Mouse (Mus musculus): Measurements from ENCODE around the gene Mtln. TPM values are rescaled to one million over a fixed set of nuclear protein-coding genes. Genes with fewer than 3 reads are reported as not detected.
A peak's percentile ranks its signal among the peaks of the same experiment; 100 is the strongest.

Mtln gene
- total RNA-seq, 2 experiments from 2014 or later = 43.6 to 50.5 TPM

- no peak for DNase-seq (ENCODE audit: low spot score in 2 of 2)
Observed at GRCm38 (mm10) chr2:127759157-127759880, 33.0 kb downstream of the Mtln start.

DNA sequence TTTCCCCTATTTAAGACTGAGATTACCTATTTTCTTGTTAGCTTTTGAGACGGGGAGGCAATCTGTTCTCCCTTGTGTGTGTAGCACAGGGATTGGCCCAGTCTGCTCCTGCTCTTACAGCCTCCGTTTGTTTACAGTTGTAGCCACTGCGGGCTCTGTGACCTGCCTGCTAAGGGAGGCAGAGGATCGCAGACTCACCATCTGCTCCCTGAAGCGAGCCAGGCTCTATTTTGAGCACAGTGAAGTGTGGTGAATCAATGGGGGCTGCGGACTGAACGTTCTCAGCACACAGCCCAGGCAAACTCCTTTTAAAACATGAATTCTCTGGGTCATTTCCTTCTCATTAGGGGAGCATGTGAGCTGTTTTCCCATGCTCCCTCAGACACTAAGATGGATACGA is 35.1 kb downstream of the Mtln start:
- DNase-seq (ENCODE audit: low spot score in 2 of 2) = peak; percentile 25 to 32
- intact Hi-C loops (cut with DNase I) = no loop called here

More at GRCm38 (mm10) chr2:127759157-127759880, 33.0 kb downstream of the Mtln start:
- intact Hi-C loops (cut with DNase I) = no loop called here

DNA sequence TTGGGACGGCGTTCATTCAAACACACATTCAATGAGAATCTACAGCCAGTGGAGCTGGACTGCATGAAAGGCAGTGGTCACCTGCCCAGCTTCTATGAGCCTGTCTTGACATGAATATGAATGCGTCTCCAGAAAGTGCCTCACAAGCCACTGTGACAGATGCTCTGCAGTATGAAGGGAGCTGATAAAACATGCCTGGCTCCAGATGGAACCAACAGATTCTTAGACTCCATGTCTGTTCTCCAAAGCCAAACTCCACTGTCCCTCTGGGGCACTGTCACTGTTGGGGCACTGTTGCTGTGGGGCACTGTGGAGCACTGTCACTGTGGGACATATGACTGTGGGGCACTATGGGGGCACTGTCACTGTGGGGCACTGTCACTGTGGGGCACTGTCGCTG is 38.2 kb downstream of the Mtln start:
- intact Hi-C loops (cut with DNase I) = no loop called here
- no peak for DNase-seq (ENCODE audit: low spot score in 2 of 2)

DNA sequence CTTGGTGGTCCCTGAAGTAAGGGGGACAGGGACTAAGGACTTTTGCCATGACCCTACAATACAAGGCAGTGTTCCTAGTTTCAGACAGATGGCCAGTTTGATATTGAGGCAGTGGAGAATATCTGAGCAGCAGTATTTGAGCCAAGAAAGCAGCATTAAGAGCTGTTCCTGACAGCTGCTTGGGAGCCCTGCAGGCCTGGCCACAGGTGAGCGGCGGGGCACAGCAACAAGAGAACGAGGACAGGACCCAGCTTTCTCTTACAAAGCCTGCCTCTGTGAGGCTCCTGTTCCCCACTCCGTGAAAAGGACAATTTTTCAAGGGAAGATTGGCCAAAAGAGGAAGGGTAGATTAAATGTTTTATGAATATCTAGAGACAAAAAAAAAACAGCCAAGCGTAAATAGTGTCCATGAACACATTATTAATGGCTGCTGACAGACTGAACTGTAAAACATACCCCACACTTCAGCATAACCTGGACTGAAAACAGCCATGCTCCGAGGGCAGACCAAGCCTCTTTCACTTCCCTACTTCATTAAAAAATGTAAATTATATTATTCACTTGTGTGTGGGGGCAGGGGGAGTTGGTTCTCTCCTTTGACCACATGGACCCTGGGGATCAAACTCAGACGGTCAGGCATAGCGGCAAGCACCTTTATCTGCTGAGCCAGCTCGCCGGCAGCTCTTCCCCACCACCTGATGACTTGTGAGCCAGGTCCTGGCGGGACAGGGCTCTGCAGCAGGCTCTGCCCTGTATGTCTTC is 40.3 kb downstream of the Mtln start:
- no peak for DNase-seq (ENCODE audit: low spot score in 2 of 2)
- intact Hi-C loops (cut with DNase I) = no loop called here

DNA sequence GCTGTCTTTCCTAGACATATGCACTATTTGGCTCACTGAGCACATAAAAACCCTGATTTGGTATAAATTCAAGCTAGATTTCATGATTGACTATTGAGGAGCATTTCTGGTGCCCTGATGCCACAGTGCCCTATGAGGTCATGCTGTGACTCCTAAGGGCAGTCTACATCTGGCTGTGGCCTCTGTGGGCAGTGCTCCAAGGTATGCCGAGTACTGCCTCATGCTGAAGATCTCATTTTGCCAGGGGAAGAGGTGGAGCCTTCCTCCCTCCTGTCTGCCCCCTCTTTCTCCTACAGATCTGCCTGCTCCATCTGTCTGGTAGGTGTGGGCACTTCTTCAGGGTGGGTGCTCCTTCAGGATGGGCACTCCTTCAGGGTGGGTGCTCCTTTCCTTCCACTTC is 42.9 kb downstream of the Mtln start:
- intact Hi-C loops (cut with DNase I) = no loop called here
- DNase-seq (ENCODE audit: low spot score in 2 of 2) = no peak

DNA sequence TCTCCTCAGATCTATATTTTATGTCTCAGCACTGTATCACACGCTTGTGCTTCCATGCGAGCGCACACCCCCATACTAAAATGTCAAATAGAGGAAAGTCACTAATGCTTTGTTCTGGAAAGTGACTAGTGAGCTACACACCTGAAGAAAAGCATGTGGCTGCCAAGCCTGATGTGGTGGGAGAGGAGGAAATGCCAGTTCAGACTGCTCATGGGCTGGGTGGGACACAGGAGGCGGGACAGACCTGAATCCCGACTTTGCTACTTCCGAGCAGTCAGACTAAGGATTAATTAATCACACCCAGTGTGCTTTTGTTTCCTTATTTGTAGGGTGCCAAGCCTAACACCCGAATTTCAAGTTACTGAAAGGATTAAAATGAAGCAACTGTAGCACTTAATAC is 44.0 kb downstream of the Mtln start:
- no peak for DNase-seq (ENCODE audit: low spot score in 2 of 2)
- intact Hi-C loops (cut with DNase I) = no loop called here

DNA sequence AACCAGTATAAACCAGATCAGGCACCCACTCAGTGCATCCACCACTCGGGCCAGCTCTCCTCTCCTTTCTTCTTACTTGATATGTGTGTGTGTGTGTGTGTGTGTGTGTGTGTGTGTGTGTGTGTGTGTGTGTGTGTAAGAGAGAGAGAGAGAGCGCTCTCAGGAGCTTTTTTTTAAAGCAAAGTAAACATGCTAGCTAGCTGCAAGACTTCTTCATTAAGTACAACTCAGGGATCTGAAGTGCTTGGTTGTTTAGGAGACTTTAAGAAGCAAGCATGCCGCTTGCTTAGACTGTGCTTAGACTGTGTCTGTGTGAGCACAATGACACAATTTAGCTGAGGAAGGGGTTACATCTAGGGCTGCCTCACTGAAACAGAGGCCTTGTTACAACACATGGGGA is 49.7 kb downstream of the Mtln start:
- DNase-seq (ENCODE audit: low spot score in 2 of 2) = no peak
- intact Hi-C loops (cut with DNase I) = no loop called here

Other genes with a start within 250 kb of the Mtln start
- gene Zfp661, start 205.4 kb downstream of the Mtln start, total RNA-seq (2021) = 1 to 10 TPM; 7.6 to 8.6 TPM
- gene Mrps5, start 205.3 kb downstream of the Mtln start, total RNA-seq (2021) = 100 to 1,000 TPM in 1 of 2 experiments, 10 to 100 TPM in 1; 80.0 to 102 TPM
- 100 to 1,000 TPM; 106 to 160 TPM for gene Mal, start 135.8 kb downstream of the Mtln start, total RNA-seq (2021)
- under 1 TPM; 0.66 to 0.67 TPM for gene Mall, start 62.6 kb downstream of the Mtln start, total RNA-seq (2021)
- 10 to 100 TPM; 16.9 to 19.7 TPM for gene Nphp1, start 3.6 kb downstream of the Mtln start, total RNA-seq (2021)
- under 1 TPM in 1 of 2 experiments, not detected in 1; 0.25 TPM for gene Bub1, start 39.4 kb upstream of the Mtln start, total RNA-seq (2021)
- not detected for gene Acoxl, start 46.4 kb upstream of the Mtln start, total RNA-seq (2021)